In the genomic region with DNA sequence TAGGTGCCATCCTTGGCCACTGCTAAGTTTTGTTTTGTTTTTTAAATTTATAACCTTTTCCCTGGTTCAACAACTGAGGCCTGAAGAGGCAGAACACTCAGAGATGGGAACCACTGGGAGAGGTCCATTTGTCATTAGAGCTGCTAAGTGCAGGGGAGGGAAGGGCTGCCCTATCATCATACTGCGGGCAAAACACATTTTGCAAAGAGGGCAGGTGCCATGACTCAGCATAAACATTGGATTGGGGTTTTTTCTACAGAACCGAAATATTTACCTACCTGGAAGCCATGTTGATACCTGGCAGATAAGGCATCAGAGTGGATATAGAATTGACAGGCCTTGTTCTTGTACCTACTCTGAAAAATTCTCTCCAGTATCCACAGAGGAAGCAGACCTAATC, we compare ENCODE assay signal across 17 mouse cellular contexts. TPM values are rescaled to one million over a fixed set of nuclear protein-coding genes. Genes with fewer than 3 reads are reported as not detected.
DNase-seq lines count a peak whose midpoint lies in the region; ATAC-seq and TF ChIP-seq lines count a peak whose summit lies in the region.
"Had no signal": no experiment of that assay in that cellular context is flagged by ENCODE, and none has a peak within 500 bp of the region (broad histone marks: within the 10 kb centered on the region; RNA-seq: fewer than 3 reads in every experiment).

No protein-coding gene starts in this region.

- no peak overlapping the region for H3K4me2 ChIP-seq in heart, embryonic 11.5 days
- H3K4me2 ChIP-seq in forebrain, embryonic 13.5 days = no peak overlapping the region
- H3K4me2 ChIP-seq: lung, embryonic 15.5 days; neural tube, embryonic 12.5 days had no signal

- no peak overlapping the region for H3K4me3 ChIP-seq in heart, embryonic 11.5 days (ENCODE audit: low read depth, low read length)
- H3K4me3 ChIP-seq in ES-E14 (ENCODE audit: insufficient read depth in 1 of 2, low read depth in 1 of 2, low read length in 2 of 2, poor library complexity in 1 of 2, severe bottlenecking in 1 of 2) = no peak overlapping the region
- H3K4me3 ChIP-seq in layer of hippocampus, adult 2 months = no peak overlapping the region
- no peak overlapping the region for H3K4me3 ChIP-seq in forebrain, embryonic 13.5 days
- H3K4me3 ChIP-seq: limb, embryonic 10.5 days; lung, embryonic 15.5 days; neural tube, embryonic 12.5 days had no signal

- H3K4me1 ChIP-seq in heart, embryonic 11.5 days (ENCODE audit: control insufficient read depth, insufficient read depth, low read length) = no peaks in the 10 kb centered on the region
- H3K4me1 ChIP-seq in ES-E14 (ENCODE audit: control insufficient read depth in 2 of 2, insufficient read depth in 2 of 2, low read length in 2 of 2, poor library complexity in 1 of 2) = peaks cover 12 to 13% of the 10 kb centered on the region in 2 experiments
- no peaks in the 10 kb centered on the region for H3K4me1 ChIP-seq in forebrain, embryonic 13.5 days
- H3K4me1 ChIP-seq: limb, embryonic 10.5 days; lung, embryonic 15.5 days; neural tube, embryonic 12.5 days had no signal

- in situ Hi-C loops in ES-E14 (cut with MboI; ENCODE audit: low sequenced_read_pairs in 2 of 2, unreplicated experiment in 2 of 2) = no loop called here

- no peaks in the 10 kb centered on the region for H3K9me3 ChIP-seq in heart, embryonic 11.5 days (replicated peaks; ENCODE audit: control insufficient read depth, low read length)
- H3K9me3 ChIP-seq in ES-E14 (ENCODE audit: control insufficient read depth, insufficient read depth, low read depth, low read length) = no peaks in the 10 kb centered on the region
- H3K9me3 ChIP-seq in forebrain, embryonic 13.5 days (replicated peaks) = no peaks in the 10 kb centered on the region
- H3K9me3 ChIP-seq: limb, embryonic 10.5 days; lung, embryonic 15.5 days; neural tube, embryonic 12.5 days had no signal

- H3K36me3 ChIP-seq in heart, embryonic 11.5 days (ENCODE audit: control insufficient read depth, insufficient read depth, low read length) = no peaks in the 10 kb centered on the region
- H3K36me3 ChIP-seq in ES-E14 (ENCODE audit: control insufficient read depth, insufficient read depth, low read length, poor library complexity, severe bottlenecking) = peaks cover 25% of the 10 kb centered on the region; the same call in 1 of the 2 replicates
- H3K36me3 ChIP-seq in forebrain, embryonic 13.5 days (ENCODE audit: poor library complexity, severe bottlenecking) = no peaks in the 10 kb centered on the region
- H3K36me3 ChIP-seq: limb, embryonic 10.5 days; lung, embryonic 15.5 days; neural tube, embryonic 12.5 days had no signal

- DNase-seq in heart, adult 11 months = no peak
- DNase-seq in ES-E14 (ENCODE audit: low read depth, low spot score) (no peak), liver (peak; percentile 83)
- no peak for DNase-seq in layer of hippocampus, adult 2 months (ENCODE audit: low spot score in 2 of 2)
- DNase-seq: cerebellum, adult 9-11 months; gastrocnemius, postnatal 10 days; heart, postnatal 4 days; kidney, adult 2 months; kidney, postnatal 4 days; right cerebral cortex, postnatal 4 days had no signal

- 78% methylated on average over 2 of the region's 2 CpGs for whole genome bisulfite sequencing in heart, embryonic 11.5 days (ENCODE audit: insufficient replicate concordance)
- WGBS in forebrain, embryonic 13.5 days = 90% methylated on average over 2 of the region's 2 CpGs

- peak; percentile 71; the same call in 1 of the 2 replicates for ATAC-seq in heart, embryonic 11.5 days (replicated peaks; ENCODE audit: insufficient number of reproducible peaks, low FRiP score, low TSS enrichment)
- peak; percentile 67 for ATAC-seq in megakaryocyte-erythroid progenitor cell, adult 5-6 weeks (replicated peaks; ENCODE audit: low FRiP score, low TSS enrichment, poor library complexity, severe bottlenecking)
- ATAC-seq in activated CD4-positive, CD25-positive, alpha-beta regulatory T cell, adult 4 months = no peak
- no peak for ATAC-seq in forebrain, embryonic 13.5 days

- no peak for TF ChIP-seq CTCF in layer of hippocampus, adult 2 months (conservative IDR thresholded peaks at IDR 0.05)

- no peak overlapping the region for H3K27ac ChIP-seq in heart, embryonic 11.5 days (ENCODE audit: low read depth, low read length)
- H3K27ac ChIP-seq in ES-E14 (ENCODE audit: insufficient read depth, low read depth, low read length, poor library complexity, severe bottlenecking) = no peak overlapping the region
- H3K27ac ChIP-seq in layer of hippocampus, adult 2 months = no peak overlapping the region
- no peak overlapping the region for H3K27ac ChIP-seq in forebrain, embryonic 13.5 days
- H3K27ac ChIP-seq: limb, embryonic 10.5 days; lung, embryonic 15.5 days; neural tube, embryonic 12.5 days had no signal

- no peak overlapping the region for H3K9ac ChIP-seq in heart, embryonic 11.5 days (ENCODE audit: low read depth, low read length)
- no peak overlapping the region for H3K9ac ChIP-seq in ES-E14 (ENCODE audit: insufficient read depth, low read depth, low read length, poor library complexity, severe bottlenecking)
- H3K9ac ChIP-seq in forebrain, embryonic 13.5 days = no peak overlapping the region
- H3K9ac ChIP-seq: lung, embryonic 15.5 days; neural tube, embryonic 12.5 days had no signal

- H3K27me3 ChIP-seq in heart, embryonic 11.5 days (ENCODE audit: control insufficient read depth, insufficient read depth, low read length) = no peaks in the 10 kb centered on the region
- no peaks in the 10 kb centered on the region for H3K27me3 ChIP-seq in forebrain, embryonic 13.5 days
- H3K27me3 ChIP-seq: lung, embryonic 15.5 days; neural tube, embryonic 12.5 days had no signal

TF ChIP-seq in ES-E14, 5 proteins besides CTCF, POLR2A, EP300 and RAD21:
- TF ChIP-seq HCFC1 (IDR thresholded peaks at IDR 0.05; ENCODE audit: borderline replicate concordance, insufficient read depth, low read length) = no peak
- TF ChIP-seq ZC3H11A (IDR thresholded peaks at IDR 0.05; ENCODE audit: borderline replicate concordance, low read depth, low read length) = no peak
- 0 out of 2 replicates have a peak, but pooled peaks have one; percentile 57 for TF ChIP-seq MAFK (IDR thresholded peaks at IDR 0.05; ENCODE audit: insufficient read depth, low read depth, low read length)
- no peak for TF ChIP-seq CHD2 (IDR thresholded peaks at IDR 0.05; ENCODE audit: low read depth, low read length)
- no peak for TF ChIP-seq ZNF384 (IDR thresholded peaks at IDR 0.05; ENCODE audit: low read depth, low read length)

RNA-seq across cellular contexts. Expression of gene Usp7, which starts 45.6 kb away (rescaled TPM):
- polyA plus RNA-seq in heart, embryonic 11.5 days (2014; fragmentation: Nextera tagmentation; extraction: Ambion mirVana) = 20.6 and 31.9 TPM in 2 replicates
- total RNA-seq in ES-E14 (2012; rRNA removed) = 242 and 291 TPM in 2 replicates
- 196 and 235 TPM in 2 replicates for total RNA-seq in megakaryocyte-erythroid progenitor cell, adult 5-6 weeks (2014; fragmentation: Nextera tagmentation)
- 202 and 222 TPM in 2 replicates for total RNA-seq in megakaryocyte-erythroid progenitor cell, adult 5-6 weeks (2017)
- polyA plus RNA-seq in activated CD4-positive, CD25-positive, alpha-beta regulatory T cell, adult 4 months (2017; shearing (Covaris generic)) = 10 to 100 TPM; 35.0 to 48.0 TPM
- 100 to 1,000 TPM; 163 to 168 TPM for total RNA-seq in layer of hippocampus, adult 2 months (2021)
- polyA plus RNA-seq in forebrain, embryonic 13.5 days (2015; fragmentation: Nextera tagmentation; extraction: Ambion mirVana) = 29.6 and 42.3 TPM in 2 replicates

Comparison
In these comparisons a context has a peak if more than half of its experiments do, and no peak if none do; other contexts are left out.
1. ATAC-seq: peak in heart, embryonic 11.5 days (single experiment) and megakaryocyte-erythroid progenitor cell, adult 5-6 weeks (single experiment); none in activated CD4-positive, CD25-positive, alpha-beta regulatory T cell, adult 4 months (single experiment) and forebrain, embryonic 13.5 days (single experiment).